Mouse (Mus musculus): Measurements from ENCODE around the gene Kansl1. TPM values are rescaled to one million over a fixed set of nuclear protein-coding genes. Genes with fewer than 3 reads are reported as not detected.
A peak's percentile ranks its signal among the peaks of the same experiment; 100 is the strongest.

The Kansl1 gene
- total RNA-seq, 2 experiments from 2014 or later: 34.4 to 37.4 TPM

- intact Hi-C loops (cut with DNase I): loop anchor here (5.0 kb wide), 1 partner anchor 60 kb away; no protein-coding TSS in a partner anchor
Observed at GRCm38 (mm10) chr11:104381887-104382286, 86.8 kb downstream of the Kansl1 start.

GRCm38 (mm10) chr11:104379635-104380034, 89.0 kb downstream of the Kansl1 start:
- intact Hi-C loops (cut with DNase I): loop anchor here (5.0 kb wide), 1 partner anchor 63 kb away; no protein-coding TSS in a partner anchor
- DNase-seq: peak; percentile 14 to 23

More at GRCm38 (mm10) chr11:104381887-104382286, 86.8 kb downstream of the Kansl1 start:
- DNase-seq: no peak

- intact Hi-C loops (cut with DNase I): no loop called here
- DNase-seq: no peak
Observed at GRCm38 (mm10) chr11:104376291-104376690, 92.4 kb downstream of the Kansl1 start.

- no peak for DNase-seq
- intact Hi-C loops (cut with DNase I): no loop called here
Observed at GRCm38 (mm10) chr11:104367486-104368190, 101.0 kb downstream of the Kansl1 start.

- DNase-seq: no peak
- intact Hi-C loops (cut with DNase I): no loop called here
Observed at GRCm38 (mm10) chr11:104363823-104364600, 104.6 kb downstream of the Kansl1 start.

GRCm38 (mm10) chr11:104362704-104363103, 106.0 kb downstream of the Kansl1 start:
- DNase-seq: no peak
- intact Hi-C loops (cut with DNase I): no loop called here

GRCm38 (mm10) chr11:104361790-104362189, 106.9 kb downstream of the Kansl1 start:
- no peak for DNase-seq
- intact Hi-C loops (cut with DNase I): no loop called here

GRCm38 (mm10) chr11:104346931-104347330, 121.7 kb downstream of the Kansl1 start:
- intact Hi-C loops (cut with DNase I): loop anchor here (2.0 kb wide), 2 partner anchors 96 to 114 kb away; no protein-coding TSS in a partner anchor
- peak in 1 of 2 experiments; percentile 40 for DNase-seq

- no peak for DNase-seq
- intact Hi-C loops (cut with DNase I): no loop called here
Observed at GRCm38 (mm10) chr11:104334946-104335345, 133.7 kb downstream of the Kansl1 start.

GRCm38 (mm10) chr11:104334115-104334514, 134.5 kb downstream of the Kansl1 start:
- DNase-seq: no peak
- intact Hi-C loops (cut with DNase I): no loop called here

- DNase-seq: no peak
- intact Hi-C loops (cut with DNase I): no loop called here
Observed at GRCm38 (mm10) chr11:104332105-104332504, 136.6 kb downstream of the Kansl1 start.

- intact Hi-C loops (cut with DNase I): no loop called here
- no peak for DNase-seq
Observed at GRCm38 (mm10) chr11:104331208-104331607, 137.5 kb downstream of the Kansl1 start.

- no peak for DNase-seq
- intact Hi-C loops (cut with DNase I): no loop called here
Observed at GRCm38 (mm10) chr11:104330151-104330550, 138.5 kb downstream of the Kansl1 start.

- intact Hi-C loops (cut with DNase I): no loop called here
- DNase-seq: no peak
Observed at GRCm38 (mm10) chr11:104329185-104329926, 139.3 kb downstream of the Kansl1 start.

GRCm38 (mm10) chr11:104327946-104328345, 140.7 kb downstream of the Kansl1 start:
- DNase-seq: no peak
- intact Hi-C loops (cut with DNase I): no loop called here

GRCm38 (mm10) chr11:104327462-104327861, 141.2 kb downstream of the Kansl1 start:
- DNase-seq: no peak
- intact Hi-C loops (cut with DNase I): no loop called here

- intact Hi-C loops (cut with DNase I): no loop called here
- no peak for DNase-seq
Observed at GRCm38 (mm10) chr11:104322142-104322541, 146.5 kb downstream of the Kansl1 start.

- intact Hi-C loops (cut with DNase I): no loop called here
Observed at GRCm38 (mm10) chr11:104320511-104320910, 148.2 kb downstream of the Kansl1 start.

GRCm38 (mm10) chr11:104318940-104319781, 149.5 kb downstream of the Kansl1 start:
- intact Hi-C loops (cut with DNase I): loop anchor here (5.0 kb wide), 1 partner anchor 188 kb away; no protein-coding TSS in a partner anchor
- peak; percentile 45 to 60 for DNase-seq

More at GRCm38 (mm10) chr11:104320511-104320910, 148.2 kb downstream of the Kansl1 start:
- no peak for DNase-seq

GRCm38 (mm10) chr11:104317631-104318030, 151.0 kb downstream of the Kansl1 start:
- intact Hi-C loops (cut with DNase I): loop anchor here (5.0 kb wide), 1 partner anchor 190 kb away; no protein-coding TSS in a partner anchor
- DNase-seq: no peak
